Mouse (Mus musculus): Measurements from ENCODE around the gene Dnajc2.

DNA sequence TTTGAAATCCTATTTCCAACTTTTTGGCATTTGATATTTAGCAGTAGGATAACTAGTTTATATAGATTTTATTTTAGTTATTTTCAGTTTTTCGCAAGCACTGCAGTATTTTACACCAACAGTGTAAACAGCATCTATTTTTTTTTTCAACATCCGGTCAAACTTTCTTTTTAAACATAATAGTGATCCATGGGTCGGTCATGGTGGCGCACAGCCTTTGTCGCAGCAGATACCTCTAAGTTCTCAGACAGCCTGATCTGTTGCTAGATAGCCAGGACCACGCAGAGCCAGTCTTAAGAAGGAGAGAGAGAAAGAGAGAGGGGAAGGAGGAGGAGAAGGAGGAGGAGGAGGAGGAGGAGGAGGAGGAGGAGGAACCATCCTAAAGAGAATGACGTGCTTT, 725 bp upstream of the Dnajc2 start:
- no peak for TF ChIP-seq CTCF (IDR thresholded peaks at IDR 0.05; ENCODE audit: low read depth, low read length)
- TF ChIP-seq POLR2A (IDR thresholded peaks at IDR 0.05; ENCODE audit: extremely low read depth, insufficient read depth, low read length): no peak

Data from liver, adult 2 months (tissue).